Mouse (Mus musculus) right cerebral cortex, adult 2 months (tissue): Measurements from ENCODE around the gene Trpm1.
A peak's percentile ranks its signal among the peaks of the same experiment; 100 is the strongest.
"Not testable (repeated sequence)": the region's sequence is repeated elsewhere in the genome, so short reads cannot be mapped to it uniquely, and the experiment has no call there.

ENCODE experiments used
- DNase-seq, 2 experiments: peaks; one replicate each; pipeline ENCODE4 v3.0.0; 2021 to 2022; ENCODE audit warnings: low spot score in 2 of 2

Gene Trpm1

GRCm38 (mm10) chr7:64153535-64153934, at the start of gene Trpm1:
TSS of gene Trpm1 (plus strand) at chr7:64153835.
- DNase-seq: no peak

- DNase-seq: peak; percentile 23 to 34
These were observed 31.4 kb upstream of the Trpm1 start for GRCm38 (mm10) chr7:64122131-64122715.

- DNase-seq: no peak
These were observed 29.9 kb upstream of the Trpm1 start for GRCm38 (mm10) chr7:64123721-64124120.

- DNase-seq: not testable (repeated sequence)
These were observed 27.6 kb upstream of the Trpm1 start for GRCm38 (mm10) chr7:64125994-64126393.

GRCm38 (mm10) chr7:64139866-64140265, 13.8 kb upstream of the Trpm1 start:
- no peak for DNase-seq

- no peak for DNase-seq
These were observed 12.2 kb upstream of the Trpm1 start for GRCm38 (mm10) chr7:64141301-64142032.

GRCm38 (mm10) chr7:64149337-64149736, 4.3 kb upstream of the Trpm1 start:
- no peak for DNase-seq

- peak in 1 of 2 experiments; percentile 45 for DNase-seq
These were observed 3.9 kb upstream of the Trpm1 start for GRCm38 (mm10) chr7:64149747-64150146.

GRCm38 (mm10) chr7:64150436-64151080, 3.1 kb upstream of the Trpm1 start:
- no peak for DNase-seq

- no peak for DNase-seq
These were observed 1.6 kb downstream of the Trpm1 start for GRCm38 (mm10) chr7:64155226-64155625.

GRCm38 (mm10) chr7:64155687-64156086, 2.1 kb downstream of the Trpm1 start:
- DNase-seq: peak; percentile 89 to 91

- no peak for DNase-seq
These were observed 2.8 kb downstream of the Trpm1 start for GRCm38 (mm10) chr7:64156271-64156911.

GRCm38 (mm10) chr7:64156918-64157690, 3.5 kb downstream of the Trpm1 start:
- DNase-seq: no peak

- DNase-seq: peak in 1 of 2 experiments; percentile 41
These were observed 4.8 kb downstream of the Trpm1 start for GRCm38 (mm10) chr7:64158281-64159055.

GRCm38 (mm10) chr7:64159056-64159542, 5.5 kb downstream of the Trpm1 start:
- DNase-seq: no peak

GRCm38 (mm10) chr7:64159612-64160591, 6.3 kb downstream of the Trpm1 start:
- no peak for DNase-seq

- peak; percentile 77 to 80 for DNase-seq
These were observed 7.3 kb downstream of the Trpm1 start for GRCm38 (mm10) chr7:64160737-64161470.

- DNase-seq: no peak
These were observed 8.4 kb downstream of the Trpm1 start for GRCm38 (mm10) chr7:64161990-64162389.

GRCm38 (mm10) chr7:64163086-64163485, 9.5 kb downstream of the Trpm1 start:
- DNase-seq: no peak
